Mouse (Mus musculus) erythroblast, embryonic 14.5 days (primary cell): Measurements from ENCODE around the gene Gm21860. TPM values are rescaled to one million over a fixed set of nuclear protein-coding genes. Genes with fewer than 3 reads are reported as not detected.
"Not testable (repeated sequence)": the region's sequence is repeated elsewhere in the genome, so short reads cannot be mapped to it uniquely, and the experiment has no call there.

Experiments used
- H3K27me3 ChIP-seq: 2 replicates; pipeline ENCODE4 v1.6.1; 2012; ENCODE audit warnings: inconsistent platforms; ENCODE audit not compliant: control insufficient read depth
- H3K36me3 ChIP-seq: 2 replicates; pipeline ENCODE4 v1.6.1; 2012; ENCODE audit warnings: mild to moderate bottlenecking, inconsistent platforms; ENCODE audit not compliant: control insufficient read depth
- H3K4me1 ChIP-seq: 2 replicates; pipeline ENCODE4 v1.6.1; 2012; ENCODE audit warnings: inconsistent platforms; ENCODE audit not compliant: control insufficient read depth
- H3K4me3 ChIP-seq: replicated peaks from 2 replicates; pipeline ENCODE3; 2012; ENCODE audit warnings: moderate library complexity, mild to moderate bottlenecking, inconsistent platforms
- H3K9me3 ChIP-seq: 2 replicates; pipeline ENCODE4 v1.6.1; 2012; ENCODE audit warnings: low read length, inconsistent platforms, mixed read lengths; ENCODE audit not compliant: control insufficient read depth
- GATA1 ChIP-seq: IDR thresholded peaks from 2 replicates; pipeline ENCODE4 v1.6.1; 2012; ENCODE audit warnings: low read length, inconsistent platforms, mixed read lengths
- TAL1 ChIP-seq: IDR thresholded peaks from 3 replicates; pipeline ENCODE4 v1.6.1; 2012; ENCODE audit warnings: low read length, inconsistent platforms, mixed read lengths
- polyA plus RNA-seq: library from polyadenylated mRNA; stranded (reverse); fragments of >175 nt; gene quantifications from 2 replicates; pipeline ENCODE4 v1.2.3, GENCODE M21; 2012

The Gm21860 gene
- polyA plus RNA-seq, 1 experiment: not detected

DNA sequence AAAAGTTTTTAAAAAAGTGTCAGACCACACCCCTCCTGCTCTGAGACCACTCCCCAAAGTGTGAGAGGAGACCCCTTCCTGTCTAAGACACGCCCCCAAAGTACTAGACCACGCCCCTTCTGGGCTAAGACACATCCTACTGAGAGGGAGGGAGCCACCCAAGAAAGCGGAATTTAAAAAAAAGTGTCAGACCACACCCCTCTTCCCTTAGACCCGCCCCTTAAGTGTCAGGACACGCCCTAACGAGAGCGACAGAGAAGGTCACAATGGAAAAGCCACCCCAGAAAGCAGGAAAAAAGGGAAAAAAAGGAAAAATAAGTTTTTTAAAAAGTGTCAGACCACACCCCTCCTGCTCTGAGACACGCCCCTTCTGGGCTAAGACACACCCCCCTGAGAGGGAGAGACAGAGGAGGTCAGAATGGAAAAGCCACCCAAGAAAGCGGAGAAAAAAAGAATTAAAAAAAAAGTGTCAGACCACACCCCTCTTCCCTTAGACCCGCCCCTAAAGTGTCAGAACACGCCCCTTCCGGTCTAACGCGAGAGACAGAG is 14.5 kb downstream of the Gm21860 start:
- Histone ChIP-seq H3K36me3 (peaks cover 65% of the 10 kb centered on the region), H3K27me3 (peaks cover 9% of the 10 kb centered on the region; the same call in 1 of the 2 replicates), H3K4me1 (peaks cover 2% of the 10 kb centered on the region), H3K4me3 (no peak overlapping the region), H3K9me3 (peaks cover 73% of the 10 kb centered on the region)
- TF ChIP-seq TAL1 (no peak), GATA1 (no peak)

GRCm38 (mm10) chrY:90739531-90740012 is 15.0 kb downstream of the Gm21860 start:
- H3K4me3 ChIP-seq, H3K27me3 ChIP-seq, H3K4me1 ChIP-seq: not testable (repeated sequence)
- peaks cover 72% of the 10 kb centered on the region for H3K9me3 ChIP-seq
- H3K36me3 ChIP-seq: peaks cover 64% of the 10 kb centered on the region

DNA sequence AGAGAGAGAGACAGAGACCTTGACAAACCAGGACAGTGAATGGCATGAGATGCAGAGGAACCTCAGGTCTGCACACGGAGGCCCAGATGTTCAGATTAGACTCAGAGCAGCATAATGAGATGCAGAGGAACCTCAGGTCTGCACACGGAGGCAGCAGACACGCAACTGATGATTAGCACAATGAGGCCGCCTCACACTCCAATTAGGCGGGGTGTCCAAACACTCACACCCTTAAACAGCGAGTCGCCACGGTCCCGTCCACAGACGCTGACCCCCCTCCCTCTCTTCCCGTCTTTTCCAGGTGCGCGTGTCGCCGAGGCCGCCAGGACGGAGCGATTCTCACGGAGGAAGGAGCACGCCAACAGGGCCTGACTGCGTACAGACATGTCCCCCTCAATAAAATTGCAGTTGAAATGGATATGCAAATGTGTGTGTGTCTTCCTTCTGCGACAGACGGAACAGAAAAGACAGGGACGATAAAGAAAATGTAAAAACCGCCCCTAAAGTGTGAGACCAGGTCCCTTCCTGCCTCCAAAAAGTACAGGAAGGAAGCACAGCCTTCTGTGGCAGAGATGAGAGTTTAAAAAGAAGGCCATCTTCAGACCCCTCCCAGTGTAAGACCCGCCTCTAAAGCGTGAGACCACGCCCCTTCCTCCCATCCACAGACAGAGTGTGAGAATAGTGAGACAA is 15.6 kb downstream of the Gm21860 start:
- H3K9me3 ChIP-seq: peaks cover 70% of the 10 kb centered on the region
- H3K27me3 ChIP-seq, H3K4me1 ChIP-seq, H3K4me3 ChIP-seq: not testable (repeated sequence)
- H3K36me3 ChIP-seq: peaks cover 63% of the 10 kb centered on the region

GRCm38 (mm10) chrY:90738431-90738680 is 16.3 kb downstream of the Gm21860 start:
- TF ChIP-seq TAL1 (no peak), GATA1 (no peak)
- H3K4me3 ChIP-seq: no peak overlapping the region
- peaks cover 64% of the 10 kb centered on the region for H3K9me3 ChIP-seq
- H3K36me3 ChIP-seq: peaks cover 61% of the 10 kb centered on the region
- peaks cover 9% of the 10 kb centered on the region; the same call in 1 of the 2 replicates for H3K27me3 ChIP-seq
- H3K4me1 ChIP-seq: no peaks in the 10 kb centered on the region

- Histone ChIP-seq H3K36me3 (peaks cover 59% of the 10 kb centered on the region), H3K27me3 (peaks cover 9% of the 10 kb centered on the region; the same call in 1 of the 2 replicates), H3K4me3 (no peak overlapping the region), H3K9me3 (peaks cover 58% of the 10 kb centered on the region), H3K4me1 (no peaks in the 10 kb centered on the region)
- TF ChIP-seq GATA1 (no peak), TAL1 (no peak)
These were observed 16.8 kb downstream of the Gm21860 start for GRCm38 (mm10) chrY:90737606-90738430.

DNA sequence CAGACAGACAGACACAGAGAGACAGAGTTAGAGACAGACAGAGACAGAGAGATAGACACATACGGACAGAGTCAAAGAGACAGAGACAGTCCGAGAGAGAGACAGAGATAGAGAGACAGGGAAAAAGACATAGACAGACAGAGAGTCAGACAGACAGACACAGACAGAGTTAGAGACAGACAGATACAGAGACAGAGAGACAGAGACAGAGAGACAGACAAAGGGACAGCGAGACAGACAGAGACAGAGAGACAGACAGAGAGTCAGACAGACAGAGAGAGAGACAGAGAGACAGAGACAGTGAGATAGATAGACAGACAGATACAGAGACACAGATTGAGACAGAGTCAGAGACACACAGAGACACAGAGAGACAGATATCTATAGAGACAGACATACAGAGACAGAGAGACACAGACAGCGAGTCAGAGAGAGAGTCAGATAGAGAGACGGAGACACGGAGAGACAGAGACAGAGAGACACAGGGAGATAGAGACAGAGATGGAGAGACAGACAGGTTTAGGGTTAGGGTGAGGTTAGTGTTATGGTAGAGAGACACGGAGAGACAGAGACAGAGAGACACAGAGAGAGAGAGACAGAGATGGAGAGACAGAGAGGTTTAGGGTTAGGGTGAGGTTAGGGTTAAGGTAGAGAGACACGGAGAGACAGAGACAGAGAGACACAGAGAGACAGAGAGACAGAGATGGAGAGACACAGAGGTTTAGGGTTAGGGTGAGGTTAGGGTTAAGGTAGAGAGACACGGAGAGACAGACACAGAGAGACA is 18.2 kb downstream of the Gm21860 start:
- not testable (repeated sequence) for H3K4me3 ChIP-seq, H3K27me3 ChIP-seq, H3K4me1 ChIP-seq
- H3K9me3 ChIP-seq: peaks cover 47% of the 10 kb centered on the region
- peaks cover 48% of the 10 kb centered on the region for H3K36me3 ChIP-seq

DNA sequence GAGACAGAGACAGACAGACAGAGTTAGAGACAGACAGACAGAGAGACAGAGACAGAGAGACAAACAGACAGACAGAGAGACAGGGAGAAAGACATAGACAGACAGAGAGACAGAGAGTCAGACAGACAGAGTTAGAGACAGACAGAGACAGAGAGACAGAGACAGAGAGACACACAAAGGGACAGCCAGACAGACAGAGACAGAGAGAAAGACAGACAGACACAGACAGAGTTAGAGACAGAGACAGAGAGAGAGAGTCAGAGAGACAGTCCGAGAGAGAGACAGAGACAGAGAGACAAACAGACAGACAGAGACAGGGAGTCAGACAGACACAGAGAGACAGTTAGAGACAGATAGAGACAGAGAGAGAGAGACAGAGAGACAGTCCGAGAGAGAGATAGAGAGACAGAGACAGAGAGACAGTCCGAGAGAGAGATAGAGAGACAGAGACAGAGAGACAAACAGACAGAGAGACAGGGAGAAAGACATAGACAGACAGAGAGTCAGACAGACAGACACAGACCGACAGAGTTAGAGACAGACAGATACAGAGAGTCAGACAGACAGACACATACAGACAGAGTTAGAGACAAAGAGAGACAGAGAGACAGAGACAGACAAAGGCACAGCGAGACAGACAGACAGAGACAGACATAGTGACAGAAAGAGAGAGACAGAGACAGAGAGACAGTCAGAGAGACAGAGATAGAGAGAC is 19.3 kb downstream of the Gm21860 start:
- Histone ChIP-seq H3K36me3 (peaks cover 41% of the 10 kb centered on the region), H3K9me3 (peaks cover 39% of the 10 kb centered on the region)
- H3K4me1 ChIP-seq, H3K27me3 ChIP-seq, H3K4me3 ChIP-seq: not testable (repeated sequence)

DNA sequence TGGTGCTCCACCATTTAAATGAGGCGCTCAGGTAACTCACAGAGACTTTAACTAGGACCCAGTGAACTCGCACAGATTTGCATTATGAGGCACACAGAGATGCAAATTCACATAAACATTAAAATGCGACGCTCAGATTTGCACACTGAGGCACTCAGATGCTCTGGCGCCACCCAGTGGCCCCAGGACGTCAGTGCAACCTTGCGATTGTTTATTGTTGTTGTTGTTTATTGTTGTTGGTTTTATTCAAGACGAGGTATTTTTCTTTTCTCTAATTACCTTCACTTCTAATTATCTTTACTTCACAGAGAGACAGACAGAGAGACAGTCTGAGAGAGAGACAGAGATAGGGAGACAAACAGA is 20.3 kb downstream of the Gm21860 start:
- H3K27me3 ChIP-seq, H3K4me1 ChIP-seq, H3K4me3 ChIP-seq: not testable (repeated sequence)
- H3K36me3 ChIP-seq: peaks cover 31% of the 10 kb centered on the region
- H3K9me3 ChIP-seq: peaks cover 29% of the 10 kb centered on the region

- not testable (repeated sequence) for H3K27me3 ChIP-seq, H3K4me1 ChIP-seq, H3K4me3 ChIP-seq
- H3K36me3 ChIP-seq: peaks cover 27% of the 10 kb centered on the region
- peaks cover 23% of the 10 kb centered on the region for H3K9me3 ChIP-seq
These were observed 20.8 kb downstream of the Gm21860 start for GRCm38 (mm10) chrY:90733656-90734333.

DNA sequence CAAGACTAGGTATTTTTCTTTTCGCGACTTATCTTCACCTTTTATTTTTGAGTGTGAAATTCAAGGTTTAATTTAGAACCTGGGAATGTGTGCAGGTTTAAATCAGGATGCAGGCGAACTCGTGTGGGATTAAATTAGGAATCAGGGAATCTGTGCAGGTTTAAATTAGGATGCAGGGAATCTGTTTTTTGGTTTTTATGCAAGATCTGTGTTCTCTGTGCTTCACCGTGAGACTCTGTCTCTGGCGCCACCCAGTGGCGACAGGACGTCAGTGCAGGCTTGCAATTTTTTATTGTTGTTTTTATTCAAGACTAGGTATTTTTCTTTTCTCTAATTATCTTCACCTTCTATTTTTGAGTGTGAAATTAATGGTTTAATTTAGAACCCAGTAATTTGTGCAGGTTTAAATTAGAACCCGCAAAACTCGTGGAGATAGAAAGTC is 22.5 kb downstream of the Gm21860 start:
- H3K27me3 ChIP-seq, H3K4me1 ChIP-seq, H3K4me3 ChIP-seq: not testable (repeated sequence)
- H3K9me3 ChIP-seq: peaks cover 11% of the 10 kb centered on the region
- peaks cover 16% of the 10 kb centered on the region for H3K36me3 ChIP-seq

DNA sequence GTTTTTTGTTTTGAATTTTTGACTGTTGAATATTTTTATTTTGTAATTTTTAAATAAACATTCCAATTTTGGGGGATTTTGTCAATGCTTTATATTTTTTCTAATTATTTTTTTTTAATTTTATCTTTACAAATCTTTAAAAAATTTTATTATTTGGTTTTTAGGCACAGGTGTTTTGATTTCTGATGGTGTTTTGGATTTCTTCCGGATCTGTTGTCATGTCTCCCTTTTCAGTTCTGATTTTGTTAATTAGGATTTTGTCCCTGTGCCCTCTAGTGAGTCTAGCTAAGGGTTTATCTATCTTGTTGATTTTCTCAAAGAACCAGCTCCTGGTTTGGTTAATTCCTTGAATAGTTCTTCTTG is 23.0 kb downstream of the Gm21860 start:
- not testable (repeated sequence) for H3K4me1 ChIP-seq, H3K4me3 ChIP-seq, H3K27me3 ChIP-seq
- H3K36me3 ChIP-seq: peaks cover 17% of the 10 kb centered on the region
- H3K9me3 ChIP-seq: peaks cover 11% of the 10 kb centered on the region

- peaks cover 11% of the 10 kb centered on the region for H3K9me3 ChIP-seq
- H3K27me3 ChIP-seq, H3K4me3 ChIP-seq, H3K4me1 ChIP-seq: not testable (repeated sequence)
- H3K36me3 ChIP-seq: peaks cover 17% of the 10 kb centered on the region
These were observed 23.6 kb downstream of the Gm21860 start for GRCm38 (mm10) chrY:90730908-90731592.
